Mouse (Mus musculus): Measurements from ENCODE around the gene Csnk2a2. TPM values are rescaled to one million over a fixed set of nuclear protein-coding genes. Genes with fewer than 3 reads are reported as not detected.

Gene Csnk2a2
- polyA plus RNA-seq, 1 experiment = 19.6 TPM

GRCm38 (mm10) chr8:95397201-95397600 lies 92.6 kb downstream of the Csnk2a2 start:
- no peaks in the 10 kb centered on the region for H3K27me3 ChIP-seq (replicated peaks; ENCODE audit: control insufficient read depth, insufficient read depth, low read length)

GRCm38 (mm10) chr8:95396752-95397151 lies 93.1 kb downstream of the Csnk2a2 start:
- Histone ChIP-seq H3K27me3 (replicated peaks; ENCODE audit: control insufficient read depth, insufficient read depth, low read length) (no peaks in the 10 kb centered on the region), H3K36me3 (ENCODE audit: control insufficient read depth, insufficient read depth, low read length) (no peaks in the 10 kb centered on the region), H3K4me1 (ENCODE audit: control insufficient read depth, insufficient read depth, low read length) (no peaks in the 10 kb centered on the region), H3K4me3 (ENCODE audit: insufficient read depth, low read depth, low read length) (no peak overlapping the region), H3K27ac (ENCODE audit: insufficient read depth, low read depth, low read length) (no peak overlapping the region)
- 65% methylated on average over 11 of the region's 11 CpGs for WGBS
- no peak for TF ChIP-seq CTCF (conservative IDR thresholded peaks at IDR 0.05; ENCODE audit: insufficient read depth, insufficient read length, low read depth, low read length)
- TF ChIP-seq POLR2A (IDR thresholded peaks at IDR 0.05; ENCODE audit: low read depth, low read length) = no peak
- no peak for DNase-seq

More at GRCm38 (mm10) chr8:95397201-95397600, 92.6 kb downstream of the Csnk2a2 start:
- Histone ChIP-seq H3K4me3 (ENCODE audit: insufficient read depth, low read depth, low read length) (no peak overlapping the region), H3K4me1 (ENCODE audit: control insufficient read depth, insufficient read depth, low read length) (no peaks in the 10 kb centered on the region), H3K36me3 (ENCODE audit: control insufficient read depth, insufficient read depth, low read length) (no peaks in the 10 kb centered on the region), H3K27ac (ENCODE audit: insufficient read depth, low read depth, low read length) (no peak overlapping the region)
- TF ChIP-seq CTCF (conservative IDR thresholded peaks at IDR 0.05; ENCODE audit: insufficient read depth, insufficient read length, low read depth, low read length) = no peak
- no peak for TF ChIP-seq POLR2A (IDR thresholded peaks at IDR 0.05; ENCODE audit: low read depth, low read length)
- no peak for DNase-seq
- WGBS = 79% methylated on average over 5 of the region's 5 CpGs

Other genes with a start within 250 kb of the Csnk2a2 start
- 0.38 and 1.1 TPM in 2 replicates for gene Cngb1, start 183.5 kb downstream of the Csnk2a2 start, polyA plus RNA-seq (2012; rRNA removed)
- gene Tepp, start 179.5 kb downstream of the Csnk2a2 start, polyA plus RNA-seq (2012; rRNA removed) = 0.22 and 0.41 TPM in 2 replicates
- 6.2 and 6.5 TPM in 2 replicates for gene Zfp319, start 158.1 kb downstream of the Csnk2a2 start, polyA plus RNA-seq (2012; rRNA removed)
- gene Usb1, start 157.8 kb downstream of the Csnk2a2 start, polyA plus RNA-seq (2012; rRNA removed) = 27.7 and 29.8 TPM in 2 replicates
- gene Mmp15, start 137.8 kb downstream of the Csnk2a2 start, polyA plus RNA-seq (2012; rRNA removed) = 5.3 and 5.6 TPM in 2 replicates
- gene Cfap20, start 55.2 kb downstream of the Csnk2a2 start, polyA plus RNA-seq (2012; rRNA removed) = 35.7 and 41.2 TPM in 2 replicates
- 0.13 TPM in 1 of 2 replicates, not detected in the other for gene Ccdc113, start 44.0 kb upstream of the Csnk2a2 start, polyA plus RNA-seq (2012; rRNA removed)
- 0.08 TPM in 1 of 2 replicates, not detected in the other for gene Prss54, start 86.3 kb upstream of the Csnk2a2 start, polyA plus RNA-seq (2012; rRNA removed)
- gene Gins3, start 143.4 kb upstream of the Csnk2a2 start, polyA plus RNA-seq (2012; rRNA removed) = 0.81 and 1.1 TPM in 2 replicates
- gene Ndrg4, start 186.9 kb upstream of the Csnk2a2 start, polyA plus RNA-seq (2012; rRNA removed) = 20.7 and 21.7 TPM in 2 replicates
- 11.4 and 11.5 TPM in 2 replicates for gene Setd6, start 225.8 kb upstream of the Csnk2a2 start, polyA plus RNA-seq (2012; rRNA removed)